Mouse (Mus musculus) small intestine, adult 2 months (tissue): Measurements from ENCODE around the gene Nme3. TPM values are rescaled to one million over a fixed set of nuclear protein-coding genes. Genes with fewer than 3 reads are reported as not detected.

ENCODE experiments used
- H3K27ac ChIP-seq: fragments of 200-500 bp; 2 replicates; pipeline ENCODE4 v1.5.1; 2012; ENCODE audit warnings: low read depth, low read length, control low read depth, inconsistent platforms; ENCODE audit not compliant: insufficient read depth
- H3K27me3 ChIP-seq: fragments of 200-500 bp; 2 replicates; pipeline ENCODE4 v1.6.1; 2012; ENCODE audit warnings: mild to moderate bottlenecking, moderate library complexity, low read length, inconsistent platforms; ENCODE audit not compliant: control insufficient read depth, insufficient read depth
- H3K36me3 ChIP-seq: fragments of 200-500 bp; 2 replicates; pipeline ENCODE4 v1.6.1; 2012; ENCODE audit warnings: mild to moderate bottlenecking, low read length, control low read depth, inconsistent platforms; ENCODE audit not compliant: control insufficient read depth, insufficient read depth
- H3K4me1 ChIP-seq: fragments of 200-500 bp; 2 replicates; pipeline ENCODE4 v1.6.1; 2012; ENCODE audit warnings: low read length, inconsistent platforms, mixed read lengths; ENCODE audit not compliant: control insufficient read depth, insufficient read depth, insufficient read length
- H3K4me3 ChIP-seq: fragments of 200-500 bp; 2 replicates; pipeline ENCODE4 v1.5.1; 2012; ENCODE audit warnings: low read depth, mild to moderate bottlenecking, control low read depth, inconsistent platforms, low read length, moderate library complexity
- CTCF ChIP-seq: fragments of 200-500 bp; IDR thresholded peaks from 2 replicates; pipeline ENCODE4 v1.5.1; 2012; ENCODE audit warnings: low read depth, mild to moderate bottlenecking, control low read depth, inconsistent platforms, low read length, moderate library complexity, mixed read lengths; ENCODE audit not compliant: insufficient replicate concordance, insufficient read length; ENCODE audit errors: extremely low read depth
- POLR2A ChIP-seq: fragments of 200-500 bp; IDR thresholded peaks from 2 replicates; pipeline ENCODE4 v1.6.1; 2012; ENCODE audit warnings: low read depth, mild to moderate bottlenecking, control low read depth, inconsistent platforms, low read length, moderate library complexity
- WGBS: fragments of 180-500 bp; shearing (Covaris S2); methylation state at CpG from one replicate; pipeline ENCODE4 v1.1.7; 2018; 5-methylcytosine and 5-hydroxymethylcytosine counted together
- polyA plus RNA-seq: library from polyadenylated mRNA; depleted of rRNA; stranded (reverse); fragments of >200 nt; gene quantifications from 2 replicates; pipeline ENCODE4 v1.2.3, GENCODE M21; 2012

Gene Nme3
- polyA plus RNA-seq, 1 experiment = 52.4 TPM

GRCm38 (mm10) chr17:24878531-24878930 lies 17.8 kb upstream of the Nme3 start:
- Histone ChIP-seq H3K4me1 (peaks cover 8% of the 10 kb centered on the region), H3K4me3 (no peak overlapping the region), H3K36me3 (peaks cover 10% of the 10 kb centered on the region; the same call in 1 of the 2 replicates), H3K27ac (no peak overlapping the region), H3K27me3 (no peaks in the 10 kb centered on the region)
- WGBS = 58% methylated on average over 8 of the region's 8 CpGs
- TF ChIP-seq POLR2A (no peak), CTCF (no peak)

- peaks cover 17% of the 10 kb centered on the region for H3K36me3 ChIP-seq
- H3K27ac ChIP-seq = no peak overlapping the region
- TF ChIP-seq CTCF = peak; percentile 66; the same call in 1 of the 2 replicates
- no peak for TF ChIP-seq POLR2A
- no peak overlapping the region for H3K4me3 ChIP-seq
- H3K27me3 ChIP-seq = no peaks in the 10 kb centered on the region
- peaks cover 14% of the 10 kb centered on the region for H3K4me1 ChIP-seq
- WGBS = 55% methylated on average over 7 of the region's 7 CpGs
Observed at GRCm38 (mm10) chr17:24881738-24882440, 14.4 kb upstream of the Nme3 start.

GRCm38 (mm10) chr17:24884391-24884790 lies 11.9 kb upstream of the Nme3 start:
- H3K36me3 ChIP-seq = peaks cover 17% of the 10 kb centered on the region
- 86% methylated on average over 6 of the region's 6 CpGs for WGBS
- peaks cover 13% of the 10 kb centered on the region for H3K4me1 ChIP-seq
- H3K27me3 ChIP-seq = no peaks in the 10 kb centered on the region
- TF ChIP-seq POLR2A (no peak), CTCF (no peak)
- H3K4me3 ChIP-seq = no peak overlapping the region
- no peak overlapping the region for H3K27ac ChIP-seq

- WGBS = 15% methylated on average over 22 of the region's 22 CpGs
- peak overlapping the region; percentile 9; the same call in 1 of the 2 replicates for H3K27ac ChIP-seq
- TF ChIP-seq POLR2A (no peak), CTCF (no peak)
- H3K36me3 ChIP-seq = peaks cover 21% of the 10 kb centered on the region
- peak overlapping the region; percentile 90 for H3K4me3 ChIP-seq
- H3K4me1 ChIP-seq = peaks cover 13% of the 10 kb centered on the region
- no peaks in the 10 kb centered on the region for H3K27me3 ChIP-seq
Observed at GRCm38 (mm10) chr17:24885356-24886133, 10.8 kb upstream of the Nme3 start.

GRCm38 (mm10) chr17:24886134-24886931 lies 10.0 kb upstream of the Nme3 start, which contains the start of the genes Nubp2 and Spsb3:
Gene Nubp2, minus strand, starts transcription at chr17:24886349.
Gene Spsb3, plus strand, starts transcription at chr17:24886643.
- Histone ChIP-seq H3K27me3 (no peaks in the 10 kb centered on the region), H3K27ac (peak within 1 kb of the TSS; percentile 57), H3K4me1 (peaks cover 13% of the 10 kb centered on the region), H3K4me3 (peak within 1 kb of the TSS; percentile 90), H3K36me3 (peaks cover 29% of the 10 kb centered on the region)
- under 1% methylated on average over 69 of the region's 69 CpGs for WGBS
- TF ChIP-seq CTCF (no peak), POLR2A (peak; percentile 62)

GRCm38 (mm10) chr17:24886932-24887271 lies 9.4 kb upstream of the Nme3 start:
- WGBS = 0% methylated on average over 18 of the region's 18 CpGs
- TF ChIP-seq CTCF (no peak), POLR2A (no peak)
- Histone ChIP-seq H3K27ac (peak overlapping the region; percentile 57), H3K4me3 (peak overlapping the region; percentile 79), H3K27me3 (no peaks in the 10 kb centered on the region), H3K36me3 (peaks cover 30% of the 10 kb centered on the region), H3K4me1 (peaks cover 13% of the 10 kb centered on the region)
